Mouse (Mus musculus): ENCODE measurements around the gene Gtf2h2. TPM values are rescaled to one million over a fixed set of nuclear protein-coding genes. Genes with fewer than 3 reads are reported as not detected.
"Not testable (repeated sequence)": the region's sequence is repeated elsewhere in the genome, so short reads cannot be mapped to it uniquely, and the experiment has no call there.

Gene Gtf2h2
- polyA plus RNA-seq, 1 experiment from 2014 or later: 94.4 TPM

DNA sequence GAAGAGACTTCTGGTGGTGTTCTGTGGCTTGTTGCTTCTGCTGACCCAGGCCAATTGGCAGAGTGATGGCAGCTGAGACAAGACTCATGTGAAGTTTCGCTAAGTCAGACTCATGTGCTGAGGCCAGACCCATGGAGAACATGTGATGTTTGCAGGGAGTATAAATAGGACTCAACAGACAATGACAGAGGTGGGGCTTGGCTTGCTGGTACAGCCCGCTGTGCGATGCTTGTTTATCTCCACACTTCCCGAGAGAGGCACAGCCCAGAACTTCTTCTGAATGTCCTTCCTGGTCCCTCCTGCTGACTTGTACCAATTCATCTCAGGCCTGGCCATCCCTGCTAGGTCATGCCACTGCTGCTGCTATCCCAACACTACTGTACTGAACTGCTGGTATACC lies 3.0 kb upstream of the Gtf2h2 start:
- Histone ChIP-seq H3K4me2 (replicated peaks; ENCODE audit: low read depth, low read length) (no peak overlapping the region), H3K4me3 (ENCODE audit: low read length) (no peak overlapping the region), H3K27ac (ENCODE audit: low read depth, low read length) (no peak overlapping the region), H3K27me3 (ENCODE audit: control insufficient read depth, insufficient read depth, low read length) (no peaks in the 10 kb centered on the region), H3K4me1 (ENCODE audit: control insufficient read depth, insufficient read depth, low read length) (no peaks in the 10 kb centered on the region; the same call in 1 of the 2 replicates), H3K36me3 (ENCODE audit: control insufficient read depth, insufficient read depth, low read length) (no peaks in the 10 kb centered on the region), H3K9me3 (ENCODE audit: control insufficient read depth, low read length) (no peaks in the 10 kb centered on the region), H3K9ac (ENCODE audit: low read depth, low read length) (no peak overlapping the region)
- no peak for ATAC-seq (ENCODE audit: low FRiP score, low TSS enrichment)
- 83% methylated on average over 4 of the region's 4 CpGs for WGBS

DNA sequence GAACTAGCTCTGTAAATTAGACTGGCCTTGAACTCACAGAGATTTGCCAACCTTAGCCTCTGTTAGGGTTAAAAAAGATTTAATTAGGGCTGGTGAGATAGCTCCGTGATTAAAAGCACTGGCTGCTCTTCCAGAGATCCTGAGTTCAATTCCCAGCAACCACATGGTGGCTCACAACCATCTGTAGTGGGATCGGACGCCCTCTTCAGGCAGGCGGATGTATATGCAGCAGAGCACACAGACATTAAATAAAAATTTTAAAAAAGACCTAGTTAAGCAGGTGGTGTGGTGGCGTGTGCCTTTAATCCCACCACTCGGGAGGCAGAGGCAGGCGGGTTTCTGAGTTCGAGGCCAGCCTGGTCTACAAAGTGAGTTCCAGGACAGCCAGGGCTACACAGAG lies 2.0 kb upstream of the Gtf2h2 start:
- not testable (repeated sequence) for H3K27ac ChIP-seq (ENCODE audit: low read depth, low read length); H3K4me1 ChIP-seq (ENCODE audit: control insufficient read depth, insufficient read depth, low read length); H3K36me3 ChIP-seq (ENCODE audit: control insufficient read depth, insufficient read depth, low read length); H3K4me3 ChIP-seq (ENCODE audit: low read length); H3K4me2 ChIP-seq (replicated peaks; ENCODE audit: low read depth, low read length); ATAC-seq (ENCODE audit: low FRiP score, low TSS enrichment); H3K27me3 ChIP-seq (ENCODE audit: control insufficient read depth, insufficient read depth, low read length); H3K9me3 ChIP-seq (ENCODE audit: control insufficient read depth, low read length); H3K9ac ChIP-seq (ENCODE audit: low read depth, low read length)
- WGBS: 69% methylated on average over 8 of the region's 8 CpGs

DNA sequence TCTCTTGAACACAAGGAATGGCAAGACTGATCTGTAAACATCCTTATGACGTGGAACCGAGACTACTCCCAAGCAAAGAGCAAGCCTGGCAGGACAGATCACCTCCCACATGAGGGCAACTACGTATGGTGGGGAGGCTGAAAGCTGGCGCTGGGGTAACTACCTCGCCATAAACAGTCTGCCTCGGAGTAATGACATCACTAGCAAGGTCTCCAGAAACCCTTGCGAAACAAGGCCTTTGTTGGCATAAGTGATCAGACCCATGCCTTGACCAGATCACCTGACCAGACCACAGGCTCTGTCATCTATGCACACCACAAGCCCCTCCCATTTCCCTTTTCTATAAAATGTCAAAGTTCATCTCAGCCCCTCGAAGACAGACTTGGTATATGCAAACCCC lies 934 bp upstream of the Gtf2h2 start:
- Histone ChIP-seq H3K9me3 (ENCODE audit: control insufficient read depth, low read length) (no peaks in the 10 kb centered on the region), H3K27me3 (ENCODE audit: control insufficient read depth, insufficient read depth, low read length) (no peaks in the 10 kb centered on the region), H3K4me1 (ENCODE audit: control insufficient read depth, insufficient read depth, low read length) (no peaks in the 10 kb centered on the region; the same call in 1 of the 2 replicates), H3K4me2 (replicated peaks; ENCODE audit: low read depth, low read length) (no peak overlapping the region), H3K36me3 (ENCODE audit: control insufficient read depth, insufficient read depth, low read length) (peaks cover 12% of the 10 kb centered on the region), H3K27ac (ENCODE audit: low read depth, low read length) (no peak overlapping the region), H3K9ac (ENCODE audit: low read depth, low read length) (no peak overlapping the region), H3K4me3 (ENCODE audit: low read length) (no peak overlapping the region)
- 70% methylated on average over 8 of the region's 8 CpGs for WGBS
- no peak for ATAC-seq (ENCODE audit: low FRiP score, low TSS enrichment)

DNA sequence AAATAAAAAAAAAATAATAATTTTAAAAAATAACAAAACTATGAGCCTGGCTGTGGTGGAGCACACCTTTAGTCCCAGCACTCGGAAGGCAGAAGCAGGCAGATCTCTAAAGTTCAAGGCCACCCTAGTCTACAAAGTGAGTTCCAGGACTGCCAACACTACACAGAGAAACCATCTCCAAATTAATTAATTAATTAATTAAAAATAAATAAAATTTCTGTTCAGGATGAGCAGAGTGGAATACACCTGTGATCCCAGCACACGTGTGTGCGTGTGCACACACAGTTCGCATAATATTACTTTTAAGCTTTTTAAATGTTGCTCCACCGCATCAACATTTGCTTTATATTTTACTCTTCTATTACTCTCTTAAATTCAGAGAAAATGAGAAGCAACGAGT lies 756 bp downstream of the Gtf2h2 start:
- Histone ChIP-seq H3K9ac (ENCODE audit: low read depth, low read length) (peak overlapping the region; percentile 94), H3K27me3 (ENCODE audit: control insufficient read depth, insufficient read depth, low read length) (no peaks in the 10 kb centered on the region), H3K27ac (ENCODE audit: low read depth, low read length) (no peak overlapping the region), H3K4me3 (ENCODE audit: low read length) (peak overlapping the region; percentile 94), H3K36me3 (ENCODE audit: control insufficient read depth, insufficient read depth, low read length) (peaks cover 28% of the 10 kb centered on the region), H3K9me3 (ENCODE audit: control insufficient read depth, low read length) (no peaks in the 10 kb centered on the region), H3K4me2 (replicated peaks; ENCODE audit: low read depth, low read length) (peak overlapping the region; percentile 70), H3K4me1 (ENCODE audit: control insufficient read depth, insufficient read depth, low read length) (no peaks in the 10 kb centered on the region; the same call in 1 of the 2 replicates)
- ATAC-seq (ENCODE audit: low FRiP score, low TSS enrichment): no peak
- 16% methylated on average over 6 of the region's 6 CpGs for WGBS

DNA sequence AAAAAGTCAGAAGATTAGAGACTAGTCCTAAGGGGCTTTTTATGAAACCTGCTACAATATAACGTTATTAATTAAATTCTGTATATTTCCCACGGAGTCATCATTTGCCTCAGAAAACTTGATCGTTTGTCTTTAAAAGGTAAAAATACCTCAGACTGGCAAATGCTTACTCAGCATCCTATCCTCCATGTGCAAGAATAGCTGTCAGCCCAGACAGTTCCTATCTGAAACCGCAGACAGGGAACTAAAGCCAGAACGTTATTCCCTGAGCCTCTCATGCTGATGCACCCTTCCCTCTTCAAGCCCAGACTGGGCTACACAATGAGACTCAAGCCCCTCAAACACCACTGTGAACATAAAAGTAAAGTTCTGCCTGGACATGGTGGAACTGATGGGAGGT lies 2.0 kb downstream of the Gtf2h2 start:
- no peak overlapping the region for H3K4me2 ChIP-seq (replicated peaks; ENCODE audit: low read depth, low read length)
- peaks cover 36% of the 10 kb centered on the region for H3K36me3 ChIP-seq (ENCODE audit: control insufficient read depth, insufficient read depth, low read length)
- H3K4me1 ChIP-seq (ENCODE audit: control insufficient read depth, insufficient read depth, low read length): no peaks in the 10 kb centered on the region; the same call in 1 of the 2 replicates
- no peaks in the 10 kb centered on the region for H3K9me3 ChIP-seq (ENCODE audit: control insufficient read depth, low read length)
- no peak overlapping the region for H3K4me3 ChIP-seq (ENCODE audit: low read length)
- no peak overlapping the region for H3K27ac ChIP-seq (ENCODE audit: low read depth, low read length)
- 94% methylated on average over 5 of the region's 5 CpGs for WGBS
- no peaks in the 10 kb centered on the region for H3K27me3 ChIP-seq (ENCODE audit: control insufficient read depth, insufficient read depth, low read length)
- no peak for ATAC-seq (ENCODE audit: low FRiP score, low TSS enrichment)
- H3K9ac ChIP-seq (ENCODE audit: low read depth, low read length): no peak overlapping the region

DNA sequence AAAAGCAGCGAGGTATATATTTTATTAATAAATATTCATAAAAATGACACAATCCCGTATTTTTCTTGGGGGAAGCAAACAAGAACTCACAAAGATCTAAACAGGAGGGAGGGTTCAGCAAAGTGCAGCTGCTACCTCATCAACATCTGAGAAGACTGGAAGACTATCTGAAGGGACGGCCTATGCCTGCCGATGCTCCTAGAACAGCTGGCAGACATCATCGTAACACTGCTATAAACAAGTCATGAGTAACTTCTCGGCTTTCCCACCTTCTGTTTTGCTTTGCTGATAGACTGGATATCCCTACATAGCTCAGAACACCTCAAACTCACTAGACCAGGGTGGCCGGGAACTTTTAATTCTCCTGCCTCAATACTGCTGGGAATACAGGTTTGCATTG lies 8.8 kb downstream of the Gtf2h2 start:
- peak; percentile 66 for ATAC-seq (ENCODE audit: low FRiP score, low TSS enrichment)
- Histone ChIP-seq H3K27me3 (ENCODE audit: control insufficient read depth, insufficient read depth, low read length) (no peaks in the 10 kb centered on the region), H3K9ac (ENCODE audit: low read depth, low read length) (no peak overlapping the region), H3K4me3 (ENCODE audit: low read length) (no peak overlapping the region), H3K4me1 (ENCODE audit: control insufficient read depth, insufficient read depth, low read length) (no peaks in the 10 kb centered on the region), H3K36me3 (ENCODE audit: control insufficient read depth, insufficient read depth, low read length) (peaks cover 70% of the 10 kb centered on the region), H3K9me3 (ENCODE audit: control insufficient read depth, low read length) (no peaks in the 10 kb centered on the region), H3K27ac (ENCODE audit: low read depth, low read length) (no peak overlapping the region), H3K4me2 (replicated peaks; ENCODE audit: low read depth, low read length) (no peak overlapping the region)
- WGBS: 48% methylated on average over 7 of the region's 7 CpGs

DNA sequence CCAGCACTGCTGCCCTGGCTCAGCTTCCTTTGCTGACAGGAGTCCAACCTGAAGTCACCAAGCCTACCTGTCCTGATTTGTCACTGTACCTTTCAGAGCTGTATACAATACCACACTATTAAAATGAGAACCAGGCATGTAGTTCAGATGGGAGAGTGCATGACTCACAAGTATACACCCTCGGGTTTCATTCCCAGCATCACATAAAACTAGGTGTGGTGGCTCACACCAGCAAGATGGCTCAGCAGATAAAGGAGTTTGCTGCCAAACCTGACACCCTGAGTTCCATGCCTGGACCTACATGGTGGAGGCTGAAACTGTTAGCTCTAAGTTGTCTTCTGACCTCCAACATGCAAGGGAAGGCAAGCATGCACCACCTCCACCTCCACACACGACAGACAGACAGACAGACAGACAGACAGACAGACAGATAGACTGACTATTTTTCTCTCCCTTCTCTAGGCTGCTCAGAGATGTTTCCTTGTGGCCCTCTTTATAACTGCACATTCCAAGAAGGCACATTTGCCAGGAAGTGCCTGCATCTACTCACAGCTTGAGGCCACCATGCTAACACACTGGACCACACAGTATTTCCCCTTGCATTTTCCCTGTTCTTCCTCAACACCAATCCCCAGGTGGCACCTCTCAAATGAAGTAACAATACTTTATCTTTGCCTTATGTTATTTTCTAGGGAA lies 28.7 kb downstream of the Gtf2h2 start:
- WGBS: 74% methylated on average over 2 of the region's 2 CpGs
- H3K4me2 ChIP-seq (replicated peaks; ENCODE audit: low read depth, low read length): no peak overlapping the region

DNA sequence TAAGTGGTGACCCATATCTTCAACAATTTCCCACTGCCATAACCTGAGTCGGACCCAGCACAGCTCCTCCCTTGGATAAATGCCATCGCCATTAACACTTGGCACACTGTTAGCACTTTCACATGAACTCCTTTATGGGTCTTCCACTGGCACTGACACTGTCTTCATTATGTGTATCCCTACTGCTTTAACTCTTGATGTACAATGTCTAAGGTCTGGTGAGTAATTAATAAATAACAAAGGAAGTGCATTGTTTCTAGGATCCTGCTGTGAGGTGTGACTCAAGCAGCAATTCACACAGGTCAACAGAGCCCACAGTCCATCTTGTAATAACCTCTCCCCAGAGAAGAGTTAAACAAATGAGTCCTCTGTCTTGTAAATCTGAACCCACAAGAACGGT lies 31.0 kb downstream of the Gtf2h2 start:
- Histone ChIP-seq H3K36me3 (ENCODE audit: control insufficient read depth, insufficient read depth, low read length) (peaks cover 17% of the 10 kb centered on the region), H3K4me2 (replicated peaks; ENCODE audit: low read depth, low read length) (no peak overlapping the region), H3K27ac (ENCODE audit: low read depth, low read length) (no peak overlapping the region), H3K4me3 (ENCODE audit: low read length) (no peak overlapping the region), H3K9ac (ENCODE audit: low read depth, low read length) (no peak overlapping the region), H3K4me1 (ENCODE audit: control insufficient read depth, insufficient read depth, low read length) (no peaks in the 10 kb centered on the region), H3K9me3 (ENCODE audit: control insufficient read depth, low read length) (no peaks in the 10 kb centered on the region), H3K27me3 (ENCODE audit: control insufficient read depth, insufficient read depth, low read length) (no peaks in the 10 kb centered on the region)
- no peak for ATAC-seq (ENCODE audit: low FRiP score, low TSS enrichment)
- 84% methylated on average over 3 of the region's 3 CpGs for WGBS

More for the DNA sequence above, 28.7 kb downstream of the Gtf2h2 start:
- no peaks in the 10 kb centered on the region for H3K9me3 ChIP-seq (ENCODE audit: control insufficient read depth, low read length)
- no peak overlapping the region for H3K27ac ChIP-seq (ENCODE audit: low read depth, low read length)
- H3K4me1 ChIP-seq (ENCODE audit: control insufficient read depth, insufficient read depth, low read length): no peaks in the 10 kb centered on the region
- no peaks in the 10 kb centered on the region for H3K27me3 ChIP-seq (ENCODE audit: control insufficient read depth, insufficient read depth, low read length)
- H3K9ac ChIP-seq (ENCODE audit: low read depth, low read length): no peak overlapping the region
- H3K36me3 ChIP-seq (ENCODE audit: control insufficient read depth, insufficient read depth, low read length): peaks cover 38% of the 10 kb centered on the region
- no peak overlapping the region for H3K4me3 ChIP-seq (ENCODE audit: low read length)
- no peak for ATAC-seq (ENCODE audit: low FRiP score, low TSS enrichment)

DNA sequence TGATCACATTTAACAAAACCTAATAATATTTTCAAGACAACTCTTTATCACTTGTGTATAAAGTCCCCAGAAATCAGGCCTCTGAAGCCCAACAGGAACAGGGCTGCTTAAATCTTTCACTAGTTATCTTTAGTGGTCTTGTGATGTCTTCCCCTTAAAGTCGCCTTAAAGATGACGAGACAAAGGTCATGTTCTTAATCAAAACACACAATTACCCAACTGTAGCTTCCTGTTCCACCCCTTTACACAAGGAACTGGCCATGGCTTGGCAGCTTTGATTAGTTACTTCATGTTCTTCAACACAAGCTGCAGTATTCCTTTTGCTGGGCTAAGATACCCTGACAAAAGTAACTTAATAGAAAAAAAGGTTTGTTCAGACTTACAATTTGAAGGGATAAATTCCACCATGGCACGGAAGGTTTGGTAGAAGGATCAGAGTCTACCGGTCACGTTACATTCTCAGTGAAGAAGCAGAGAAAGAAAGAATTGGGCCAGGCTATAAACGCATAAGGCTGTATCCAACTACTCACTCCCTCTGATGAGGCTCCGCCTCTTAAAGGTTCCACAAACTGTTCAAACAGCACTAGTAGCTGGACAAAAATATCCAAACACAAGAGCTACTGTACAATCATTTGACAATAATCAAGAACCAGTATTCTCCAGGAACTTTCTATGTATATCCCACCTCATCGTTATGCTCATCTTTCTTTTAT lies 39.8 kb downstream of the Gtf2h2 start, which contains the start of gene Naip1:
Gene Naip1, minus strand, starts transcription at position 455 of the 713 bp plus-strand sequence.
- H3K9ac ChIP-seq (ENCODE audit: low read depth, low read length); H3K4me1 ChIP-seq (ENCODE audit: control insufficient read depth, insufficient read depth, low read length); H3K4me2 ChIP-seq (replicated peaks; ENCODE audit: low read depth, low read length); ATAC-seq (ENCODE audit: low FRiP score, low TSS enrichment); H3K4me3 ChIP-seq (ENCODE audit: low read length); H3K9me3 ChIP-seq (ENCODE audit: control insufficient read depth, low read length); H3K27me3 ChIP-seq (ENCODE audit: control insufficient read depth, insufficient read depth, low read length); H3K27ac ChIP-seq (ENCODE audit: low read depth, low read length); H3K36me3 ChIP-seq (ENCODE audit: control insufficient read depth, insufficient read depth, low read length): not testable (repeated sequence)
- 75% methylated on average over 8 of the region's 8 CpGs for WGBS
